Mouse (Mus musculus): ENCODE results near the gene Ptprd.
A peak's percentile ranks its signal among the peaks of the same experiment; 100 is the strongest.

Ptprd gene

GRCm38 (mm10) chr4:78211529-78212494, at the start of gene Ptprd:
TSS of gene Ptprd (minus strand) at chr4:78211961.
- DNase-seq (ENCODE audit: extremely low spot score), result peak; percentile 54

- DNase-seq (ENCODE audit: extremely low spot score), result no peak
Observed at GRCm38 (mm10) chr4:78235820-78236219, 24.1 kb upstream of the Ptprd start.

- no peak for DNase-seq (ENCODE audit: extremely low spot score)
Observed at GRCm38 (mm10) chr4:78235316-78235715, 23.6 kb upstream of the Ptprd start.

GRCm38 (mm10) chr4:78234681-78235080, 22.9 kb upstream of the Ptprd start:
- DNase-seq (ENCODE audit: extremely low spot score), result no peak

- DNase-seq (ENCODE audit: extremely low spot score), result no peak
Observed at GRCm38 (mm10) chr4:78213949-78214348, 2.2 kb upstream of the Ptprd start.

- no peak for DNase-seq (ENCODE audit: extremely low spot score)
Observed at GRCm38 (mm10) chr4:78212941-78213340, 1.2 kb upstream of the Ptprd start.

GRCm38 (mm10) chr4:78210878-78211528, 758 bp downstream of the Ptprd start:
- DNase-seq (ENCODE audit: extremely low spot score), result peak; percentile 1

GRCm38 (mm10) chr4:78205018-78205417, 6.7 kb downstream of the Ptprd start:
- DNase-seq (ENCODE audit: extremely low spot score), result no peak

- no peak for DNase-seq (ENCODE audit: extremely low spot score)
Observed at GRCm38 (mm10) chr4:78168447-78168846, 43.3 kb downstream of the Ptprd start.

- DNase-seq (ENCODE audit: extremely low spot score), result no peak
Observed at GRCm38 (mm10) chr4:78160451-78160850, 51.3 kb downstream of the Ptprd start.

GRCm38 (mm10) chr4:78150561-78150960, 61.2 kb downstream of the Ptprd start:
- DNase-seq (ENCODE audit: extremely low spot score), result no peak

GRCm38 (mm10) chr4:78142767-78143148, 69.0 kb downstream of the Ptprd start:
- no peak for DNase-seq (ENCODE audit: extremely low spot score)

- no peak for DNase-seq (ENCODE audit: extremely low spot score)
Observed at GRCm38 (mm10) chr4:78142088-78142766, 69.5 kb downstream of the Ptprd start.

GRCm38 (mm10) chr4:78110898-78111297, 100.9 kb downstream of the Ptprd start:
- no peak for DNase-seq (ENCODE audit: extremely low spot score)

GRCm38 (mm10) chr4:78097526-78097925, 114.2 kb downstream of the Ptprd start:
- no peak for DNase-seq (ENCODE audit: extremely low spot score)

GRCm38 (mm10) chr4:78082744-78083143, 129.0 kb downstream of the Ptprd start:
- DNase-seq (ENCODE audit: extremely low spot score), result no peak

- no peak for DNase-seq (ENCODE audit: extremely low spot score)
Observed at GRCm38 (mm10) chr4:78077499-78077898, 134.3 kb downstream of the Ptprd start.

GRCm38 (mm10) chr4:78077087-78077486, 134.7 kb downstream of the Ptprd start:
- DNase-seq (ENCODE audit: extremely low spot score), result no peak

GRCm38 (mm10) chr4:78038401-78038800, 173.4 kb downstream of the Ptprd start:
- no peak for DNase-seq (ENCODE audit: extremely low spot score)

GRCm38 (mm10) chr4:78002065-78002464, 209.7 kb downstream of the Ptprd start:
- no peak for DNase-seq (ENCODE audit: extremely low spot score)

GRCm38 (mm10) chr4:77992709-77993108, 219.1 kb downstream of the Ptprd start:
- no peak for DNase-seq (ENCODE audit: extremely low spot score)

- DNase-seq (ENCODE audit: extremely low spot score), result no peak
Observed at GRCm38 (mm10) chr4:77982094-77982493, 229.7 kb downstream of the Ptprd start.

Data from embryo, embryonic 9.5 days (tissue).